ENCODE assay signal across 9 mouse cellular contexts in genomic region chr2:180113909-180114890, GRCm38 (mm10). TPM values are rescaled to one million over a fixed set of nuclear protein-coding genes. Genes with fewer than 3 reads are reported as not detected.
A peak's percentile ranks its signal among the peaks of the same experiment; 100 is the strongest.
DNase-seq lines count a peak whose midpoint lies in the region; ATAC-seq and TF ChIP-seq lines count a peak whose summit lies in the region.
"Had no signal": no experiment of that assay in that cellular context is flagged by ENCODE, and none has a peak within 500 bp of the region (broad histone marks: within the 10 kb centered on the region; RNA-seq: fewer than 3 reads in every experiment).

No protein-coding gene starts in this region.

- H3K4me3 ChIP-seq in heart, embryonic 11.5 days (ENCODE audit: low read depth, low read length): no peak overlapping the region
- H3K4me3 ChIP-seq in hindbrain, postnatal 0 days (ENCODE audit: low read length): no peak overlapping the region
- no peak overlapping the region for H3K4me3 ChIP-seq in midbrain, embryonic 14.5 days (replicated peaks; ENCODE audit: low read depth, low read length)

- H3K9ac ChIP-seq in heart, embryonic 11.5 days (ENCODE audit: low read depth, low read length): no peak overlapping the region
- no peak overlapping the region for H3K9ac ChIP-seq in hindbrain, postnatal 0 days (replicated peaks; ENCODE audit: low read length)
- no peak overlapping the region for H3K9ac ChIP-seq in midbrain, embryonic 14.5 days (replicated peaks; ENCODE audit: low read length)

- peak; percentile 77 to 87 for DNase-seq in heart, adult 18-20 months
- peak; percentile 79 for DNase-seq in brain, embryonic 14.5 days (ENCODE audit: low read depth)
- peak; percentile 88 to 93 for DNase-seq in gastrocnemius, adult 8-10 months (ENCODE audit: low spot score in 2 of 2)
- peak; percentile 83 for DNase-seq in hindbrain, postnatal 0 days (ENCODE audit: low spot score)
- DNase-seq in midbrain, embryonic 14.5 days: no peak
- DNase-seq in spleen, postnatal 14 days (ENCODE audit: low spot score in 2 of 2): no peak

- no peak for ATAC-seq in heart, embryonic 11.5 days (replicated peaks; ENCODE audit: insufficient number of reproducible peaks, low FRiP score, low TSS enrichment)
- ATAC-seq in hindbrain, postnatal 0 days: no peak
- ATAC-seq in midbrain, embryonic 14.5 days (ENCODE audit: low FRiP score, low TSS enrichment): no peak
- no peak for ATAC-seq in granulocyte monocyte progenitor cell, adult 5-6 weeks (replicated peaks; ENCODE audit: poor library complexity, severe bottlenecking)

- 58% methylated on average over 17 of the region's 17 CpGs for WGBS in heart, embryonic 11.5 days (ENCODE audit: insufficient replicate concordance)
- WGBS in hindbrain, postnatal 0 days: 38% methylated on average over 17 of the region's 17 CpGs
- 56% methylated on average over 17 of the region's 17 CpGs for WGBS in midbrain, embryonic 14.5 days

- H3K4me2 ChIP-seq in heart, embryonic 11.5 days: no peak overlapping the region
- no peak overlapping the region for H3K4me2 ChIP-seq in hindbrain, postnatal 0 days (ENCODE audit: low read depth, low read length)
- no peak overlapping the region for H3K4me2 ChIP-seq in midbrain, embryonic 14.5 days (ENCODE audit: low read length)

- H3K27ac ChIP-seq in heart, embryonic 11.5 days (ENCODE audit: low read depth, low read length): no peak overlapping the region
- H3K27ac ChIP-seq in hindbrain, postnatal 0 days: peak overlapping the region; percentile 32; the same call in 1 of the 2 replicates
- 0 out of 2 replicates have a peak overlapping the region, but pooled peaks have one; percentile 9 for H3K27ac ChIP-seq in midbrain, embryonic 14.5 days (replicated peaks; ENCODE audit: low read depth, low read length)

- no peak; the same call in 1 of the 2 replicates for TF ChIP-seq CTCF in brain, embryonic 14.5 days (IDR thresholded peaks at IDR 0.05; ENCODE audit: borderline replicate concordance, extremely low read depth, insufficient read depth, insufficient read length)
- peak; percentile 53 for TF ChIP-seq CTCF in hindbrain, postnatal 0 days (IDR thresholded peaks at IDR 0.05; ENCODE audit: low read depth)

- no peaks in the 10 kb centered on the region for H3K27me3 ChIP-seq in heart, embryonic 11.5 days (ENCODE audit: control insufficient read depth, insufficient read depth, low read length)
- no peaks in the 10 kb centered on the region for H3K27me3 ChIP-seq in hindbrain, postnatal 0 days (ENCODE audit: insufficient read depth, low read length)
- no peaks in the 10 kb centered on the region for H3K27me3 ChIP-seq in midbrain, embryonic 14.5 days (ENCODE audit: control insufficient read depth, insufficient read depth, low read length)

- peaks cover 27% of the 10 kb centered on the region for H3K4me1 ChIP-seq in heart, embryonic 11.5 days (ENCODE audit: control insufficient read depth, insufficient read depth, low read length)
- peaks cover 28% of the 10 kb centered on the region for H3K4me1 ChIP-seq in hindbrain, postnatal 0 days (ENCODE audit: insufficient read depth, low read length)
- peaks cover 35% of the 10 kb centered on the region for H3K4me1 ChIP-seq in midbrain, embryonic 14.5 days (ENCODE audit: control insufficient read depth, insufficient read depth, low read length)

- no peaks in the 10 kb centered on the region for H3K36me3 ChIP-seq in heart, embryonic 11.5 days (ENCODE audit: control insufficient read depth, insufficient read depth, low read length)
- H3K36me3 ChIP-seq in hindbrain, postnatal 0 days (ENCODE audit: insufficient read depth, low read length): no peaks in the 10 kb centered on the region
- H3K36me3 ChIP-seq in midbrain, embryonic 14.5 days (ENCODE audit: control insufficient read depth, insufficient read depth, low read length): no peaks in the 10 kb centered on the region

- H3K9me3 ChIP-seq in heart, embryonic 11.5 days (replicated peaks; ENCODE audit: control insufficient read depth, low read length): no peaks in the 10 kb centered on the region
- no peaks in the 10 kb centered on the region for H3K9me3 ChIP-seq in hindbrain, postnatal 0 days (ENCODE audit: low read length)
- H3K9me3 ChIP-seq in midbrain, embryonic 14.5 days (ENCODE audit: control insufficient read depth, low read length): no peaks in the 10 kb centered on the region

- no peak for TF ChIP-seq POLR2A in brain, embryonic 14.5 days (IDR thresholded peaks at IDR 0.05; ENCODE audit: borderline replicate concordance, extremely low read depth, insufficient read depth, insufficient read length, poor library complexity, severe bottlenecking)

RNA-seq across cellular contexts. Expression of gene Osbpl2, which starts 4.9 kb away (rescaled TPM):
- 10 to 100 TPM; 32.9 to 36.0 TPM for total RNA-seq in heart, adult 18-20 months (2021)
- polyA plus RNA-seq in heart, embryonic 11.5 days (2014; fragmentation: Nextera tagmentation; extraction: Ambion mirVana): 33.4 and 36.1 TPM in 2 replicates
- 35.8 and 47.8 TPM in 2 replicates for polyA plus RNA-seq in brain, embryonic 14.5 days (2012; rRNA removed)
- total RNA-seq in gastrocnemius, adult 8-10 months (2022): 10 to 100 TPM; 16.6 to 19.2 (median 18.1) TPM
- total RNA-seq in hindbrain, postnatal 0 days (2014; rRNA removed): 39.2 and 44.0 TPM in 2 replicates
- polyA plus RNA-seq in hindbrain, postnatal 0 days (2015; fragmentation: Nextera tagmentation; extraction: Ambion mirVana): 56.0 and 57.9 TPM in 2 replicates
- polyA plus RNA-seq in midbrain, embryonic 14.5 days (2014; fragmentation: Nextera tagmentation; extraction: Ambion mirVana): 67.2 and 76.6 TPM in 2 replicates
- total RNA-seq in granulocyte monocyte progenitor cell, adult 5-6 weeks (2014; fragmentation: Nextera tagmentation): 35.1 and 35.9 TPM in 2 replicates
- 27.3 and 32.2 TPM in 2 replicates for total RNA-seq in granulocyte monocyte progenitor cell, adult 5-6 weeks (2017)

RNA-seq across cellular contexts. Expression of gene Hrh3, which starts 9.9 kb away (rescaled TPM):
- not detected for total RNA-seq in heart, adult 18-20 months (2021)
- polyA plus RNA-seq in heart, embryonic 11.5 days (2014; fragmentation: Nextera tagmentation; extraction: Ambion mirVana): not detected in 2 replicates
- 10.8 and 11.0 TPM in 2 replicates for polyA plus RNA-seq in brain, embryonic 14.5 days (2012; rRNA removed)
- not detected for total RNA-seq in gastrocnemius, adult 8-10 months (2022)
- total RNA-seq in hindbrain, postnatal 0 days (2014; rRNA removed): 5.9 and 11.4 TPM in 2 replicates
- polyA plus RNA-seq in hindbrain, postnatal 0 days (2015; fragmentation: Nextera tagmentation; extraction: Ambion mirVana): 3.4 and 3.6 TPM in 2 replicates
- 2.7 and 3.8 TPM in 2 replicates for polyA plus RNA-seq in midbrain, embryonic 14.5 days (2014; fragmentation: Nextera tagmentation; extraction: Ambion mirVana)
- not detected in 2 replicates for total RNA-seq in granulocyte monocyte progenitor cell, adult 5-6 weeks (2014; fragmentation: Nextera tagmentation)
- total RNA-seq in granulocyte monocyte progenitor cell, adult 5-6 weeks (2017): not detected in 2 replicates
- polyA plus RNA-seq: lung, embryonic 16.5 days had no signal

RNA-seq across cellular contexts. Expression of gene Mtg2, which starts 43.8 kb away (rescaled TPM):
- 10 to 100 TPM; 27.3 to 31.7 TPM for total RNA-seq in heart, adult 18-20 months (2021)
- 24.6 and 27.3 TPM in 2 replicates for polyA plus RNA-seq in heart, embryonic 11.5 days (2014; fragmentation: Nextera tagmentation; extraction: Ambion mirVana)
- polyA plus RNA-seq in brain, embryonic 14.5 days (2012; rRNA removed): 36.3 and 39.7 TPM in 2 replicates
- total RNA-seq in gastrocnemius, adult 8-10 months (2022): 10 to 100 TPM; 14.1 to 17.9 (median 16.3) TPM
- total RNA-seq in hindbrain, postnatal 0 days (2014; rRNA removed): 17.2 and 17.3 TPM in 2 replicates
- 23.3 and 23.9 TPM in 2 replicates for polyA plus RNA-seq in hindbrain, postnatal 0 days (2015; fragmentation: Nextera tagmentation; extraction: Ambion mirVana)
- polyA plus RNA-seq in midbrain, embryonic 14.5 days (2014; fragmentation: Nextera tagmentation; extraction: Ambion mirVana): 32.2 and 35.4 TPM in 2 replicates
- 15.8 and 17.7 TPM in 2 replicates for total RNA-seq in granulocyte monocyte progenitor cell, adult 5-6 weeks (2014; fragmentation: Nextera tagmentation)
- total RNA-seq in granulocyte monocyte progenitor cell, adult 5-6 weeks (2017): 13.1 and 19.1 TPM in 2 replicates

RNA-seq across cellular contexts. Expression of gene Adrm1, which starts 57.1 kb away (rescaled TPM):
- total RNA-seq in heart, adult 18-20 months (2021): 10 to 100 TPM; 84.0 to 86.8 TPM
- 121 and 126 TPM in 2 replicates for polyA plus RNA-seq in heart, embryonic 11.5 days (2014; fragmentation: Nextera tagmentation; extraction: Ambion mirVana)
- polyA plus RNA-seq in brain, embryonic 14.5 days (2012; rRNA removed): 124 and 148 TPM in 2 replicates
- 100 to 1,000 TPM; 124 to 131 (median 129) TPM for total RNA-seq in gastrocnemius, adult 8-10 months (2022)
- total RNA-seq in hindbrain, postnatal 0 days (2014; rRNA removed): 107 and 119 TPM in 2 replicates
- 207 and 210 TPM in 2 replicates for polyA plus RNA-seq in hindbrain, postnatal 0 days (2015; fragmentation: Nextera tagmentation; extraction: Ambion mirVana)
- polyA plus RNA-seq in midbrain, embryonic 14.5 days (2014; fragmentation: Nextera tagmentation; extraction: Ambion mirVana): 158 and 179 TPM in 2 replicates
- 101 and 102 TPM in 2 replicates for total RNA-seq in granulocyte monocyte progenitor cell, adult 5-6 weeks (2014; fragmentation: Nextera tagmentation)
- 48.5 and 74.2 TPM in 2 replicates for total RNA-seq in granulocyte monocyte progenitor cell, adult 5-6 weeks (2017)

Comparison
In these comparisons a context has a peak if more than half of its experiments do, and no peak if none do; other contexts are left out.
1. DNase-seq: peak in heart, adult 18-20 months (2 of 2), brain, embryonic 14.5 days (single experiment), gastrocnemius, adult 8-10 months (2 of 2) and hindbrain, postnatal 0 days (single experiment); none in midbrain, embryonic 14.5 days (single experiment) and spleen, postnatal 14 days (0 of 2).